Mouse (Mus musculus) common myeloid progenitor, adult 5-6 weeks (primary cell): ENCODE data around the gene Dock9. TPM values are rescaled to one million over a fixed set of nuclear protein-coding genes. Genes with fewer than 3 reads are reported as not detected.
"Not testable (repeated sequence)": the region's sequence is repeated elsewhere in the genome, so short reads cannot be mapped to it uniquely, and the experiment has no call there.

Experiments
- ATAC-seq: replicated peaks from 2 replicates; pipeline ENCODE4 v1.8.0; 2016; ENCODE audit warnings: low read depth, mild to moderate bottlenecking, moderate TSS enrichment, inconsistent platforms; ENCODE audit not compliant: poor library complexity, severe bottlenecking
- total RNA-seq: library from RNA; stranded (forward); fragments of 200-1000, 187-1606 nt; gene quantifications from 2 replicates; pipeline ENCODE4 v1.2.3, GENCODE M21; 2017

Dock9 gene
- total RNA-seq, 1 experiment from 2014 or later = 6.7 TPM

GRCm38 (mm10) chr14:121710130-121710529 is 87.5 kb downstream of the Dock9 start:
- ATAC-seq = no peak

DNA sequence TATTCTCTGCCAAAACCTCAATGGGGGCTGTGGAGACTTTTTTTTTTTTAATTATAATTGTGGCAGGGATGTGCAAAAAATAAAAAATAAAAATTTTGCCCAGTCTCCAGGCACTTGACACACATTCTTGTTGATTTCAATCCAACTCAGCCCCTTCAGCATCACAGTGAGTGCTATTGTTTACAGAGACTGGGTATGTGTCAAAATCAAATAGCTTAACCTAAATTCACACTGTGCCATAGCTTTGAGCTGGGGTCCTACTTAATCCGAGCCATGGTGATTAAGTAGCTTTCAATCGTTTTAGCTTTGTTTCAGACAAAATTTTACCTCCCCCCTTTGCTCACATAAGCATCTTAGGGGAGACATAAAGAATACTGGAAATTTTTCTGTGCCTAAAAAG is 89.4 kb downstream of the Dock9 start:
- no peak for ATAC-seq

DNA sequence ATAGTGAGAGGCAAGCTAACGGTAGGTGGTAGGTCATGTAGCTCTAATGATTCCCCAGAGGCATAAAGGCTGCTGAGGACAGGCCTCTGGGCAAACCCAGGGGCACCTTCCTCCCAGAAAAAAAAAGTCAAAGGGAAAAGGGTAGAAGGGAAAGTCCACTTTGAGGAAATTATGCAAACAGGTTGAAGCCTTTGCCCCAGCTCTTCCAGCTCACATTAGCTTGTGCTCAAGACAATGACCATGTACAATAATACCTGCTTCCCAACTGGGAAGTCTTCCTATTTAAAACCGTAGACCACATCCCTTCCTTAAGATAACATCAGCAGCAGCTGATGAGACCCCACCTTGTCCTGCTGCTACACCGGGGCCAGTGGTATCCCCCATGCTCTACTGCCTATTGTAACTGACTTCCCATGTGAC is 91.1 kb downstream of the Dock9 start:
- ATAC-seq = no peak

DNA sequence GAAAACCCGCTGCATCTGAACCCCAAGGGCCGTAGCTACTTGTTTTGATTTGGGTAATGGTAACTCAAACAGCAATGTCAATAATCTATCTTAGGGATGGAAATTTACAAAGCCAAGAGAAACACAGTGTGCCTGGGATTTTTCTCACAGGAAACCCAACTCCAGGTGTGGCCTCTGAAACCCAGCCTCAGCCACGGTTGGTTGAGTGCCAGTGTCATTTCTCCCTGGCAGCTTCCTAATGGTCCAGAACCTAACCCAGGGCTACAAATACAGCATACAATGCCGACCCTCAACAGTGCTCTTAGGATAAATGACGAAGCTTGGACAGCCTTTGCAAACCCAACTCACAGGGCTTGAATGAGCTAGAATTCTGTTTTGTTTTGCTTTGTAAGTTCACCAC is 92.0 kb downstream of the Dock9 start:
- ATAC-seq = no peak

GRCm38 (mm10) chr14:121702534-121702933 is 95.1 kb downstream of the Dock9 start:
- ATAC-seq = 0 out of 2 replicates have a peak, but pooled peaks have one; percentile 34

GRCm38 (mm10) chr14:121700013-121700412 is 97.6 kb downstream of the Dock9 start:
- no peak for ATAC-seq

- no peak for ATAC-seq
Observed at GRCm38 (mm10) chr14:121698620-121698950, 99.1 kb downstream of the Dock9 start.

DNA sequence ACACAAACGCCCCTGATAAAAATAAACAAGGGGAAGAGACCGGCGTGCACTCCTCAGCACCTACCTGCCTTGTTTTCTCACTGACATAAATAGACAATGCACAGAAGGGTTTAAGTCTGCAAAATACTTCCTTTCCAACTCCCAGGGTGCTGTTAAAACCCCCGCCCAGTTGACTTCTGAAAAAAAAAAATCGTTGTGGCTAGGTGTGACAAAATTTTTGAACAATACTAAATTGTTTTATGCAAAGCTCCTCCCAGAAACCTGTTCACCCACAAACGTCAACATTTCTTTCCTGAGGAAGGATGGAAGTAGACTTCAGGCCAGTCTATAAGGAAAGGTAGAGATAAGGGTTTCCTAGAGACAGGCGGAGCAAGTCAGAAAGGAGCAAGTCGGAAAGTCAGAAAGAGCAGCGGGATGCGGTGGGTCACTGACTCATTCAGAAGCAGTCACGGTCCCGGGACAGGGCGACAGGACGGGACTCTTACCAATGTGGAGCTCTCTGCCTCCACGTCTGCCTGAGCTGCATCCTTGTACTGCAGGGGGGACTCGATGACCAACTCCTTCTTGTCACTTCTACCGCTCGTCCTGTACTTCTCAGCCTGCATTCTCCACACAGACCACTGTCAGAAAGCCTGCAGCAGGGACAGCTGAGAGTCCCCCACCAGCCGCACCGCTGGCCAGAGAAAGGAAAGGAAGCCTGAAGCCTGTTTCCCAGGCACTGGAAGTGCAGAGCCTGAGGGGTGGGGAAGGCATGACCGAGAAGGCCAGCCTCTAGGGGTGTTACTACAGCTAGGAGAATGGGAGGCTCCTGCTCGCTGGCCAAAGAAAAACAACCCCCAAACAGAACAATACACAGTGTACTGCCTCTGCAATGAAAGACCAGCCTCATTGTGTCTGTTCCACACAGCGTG is 99.7 kb downstream of the Dock9 start:
- peak; percentile 53 for ATAC-seq

- ATAC-seq = 0 out of 2 replicates have a peak, but pooled peaks have one; percentile 6
Observed at GRCm38 (mm10) chr14:121697143-121697680, 100.4 kb downstream of the Dock9 start.

- ATAC-seq = no peak
Observed at GRCm38 (mm10) chr14:121696429-121697118, 101.1 kb downstream of the Dock9 start.

GRCm38 (mm10) chr14:121694706-121695105 is 102.9 kb downstream of the Dock9 start:
- ATAC-seq = no peak

DNA sequence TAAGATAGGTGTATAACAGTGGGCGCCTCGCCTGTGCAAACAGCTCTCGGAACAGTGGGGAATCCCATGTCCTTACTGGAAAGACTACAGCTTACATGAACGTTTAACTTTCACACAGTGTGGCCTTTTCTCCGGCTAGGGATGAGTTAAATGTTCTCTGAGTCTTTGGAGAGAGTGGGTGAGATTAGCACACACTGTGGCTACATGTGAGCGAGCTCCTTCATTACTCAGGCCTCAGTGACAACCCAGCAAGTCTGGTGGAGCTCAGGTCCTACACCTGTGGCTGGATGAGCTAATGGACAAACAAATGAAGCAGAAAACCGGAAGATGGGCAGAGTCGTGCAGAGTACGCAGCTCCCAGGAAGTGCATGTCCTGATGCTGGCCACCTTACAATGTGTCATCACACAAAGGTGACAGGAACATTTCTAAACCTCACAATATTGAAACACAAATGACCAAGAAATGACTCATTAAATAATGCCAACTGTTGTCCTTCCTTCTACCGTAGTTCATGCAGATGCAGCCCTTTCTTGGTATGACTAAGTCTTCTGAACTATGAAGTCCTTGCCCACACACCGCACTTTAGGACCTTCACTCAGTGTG is 103.5 kb downstream of the Dock9 start:
- no peak for ATAC-seq

GRCm38 (mm10) chr14:121689649-121690048 is 108.0 kb downstream of the Dock9 start:
- ATAC-seq = not testable (repeated sequence)

DNA sequence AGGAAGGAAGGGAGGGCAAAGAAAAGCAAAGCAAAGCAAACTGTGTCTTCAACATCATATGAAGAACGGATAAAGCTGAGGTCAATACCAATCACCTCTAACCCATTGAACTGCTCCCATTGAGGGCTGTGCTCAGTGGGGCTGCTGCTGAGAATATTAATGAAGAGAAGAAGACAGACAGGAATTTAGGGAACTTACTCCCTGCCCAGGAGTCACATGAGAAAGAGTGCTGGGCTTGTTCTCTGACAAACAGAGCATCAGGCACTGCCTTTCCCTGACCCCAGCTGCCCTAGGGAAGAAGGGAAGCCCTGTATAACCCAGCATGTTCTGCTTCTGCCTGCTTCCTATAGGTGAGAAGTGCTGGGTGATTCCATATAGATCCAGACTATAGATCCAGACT is 109.5 kb downstream of the Dock9 start:
- no peak for ATAC-seq

DNA sequence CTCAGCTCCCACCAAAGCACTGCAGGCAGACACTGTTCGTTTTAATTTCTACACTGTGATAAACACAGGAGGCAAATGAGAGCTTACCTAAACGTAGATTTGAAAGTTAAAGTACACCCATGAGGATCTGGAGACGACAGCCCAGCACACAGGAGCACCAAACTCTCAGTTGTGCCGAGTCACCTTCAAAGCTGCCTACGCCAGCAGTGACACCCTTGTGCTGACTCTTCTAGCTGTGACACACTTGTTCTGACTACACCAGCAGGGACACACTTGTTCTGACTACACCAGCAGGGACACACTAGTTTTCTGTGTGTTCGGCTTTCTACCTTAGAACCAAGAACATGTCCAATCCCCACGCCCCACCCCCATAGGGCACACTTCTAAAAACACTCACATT is 110.4 kb downstream of the Dock9 start:
- 0 out of 2 replicates have a peak, but pooled peaks have one; percentile 43 for ATAC-seq

- no peak for ATAC-seq
Observed at GRCm38 (mm10) chr14:121678913-121679312, 118.7 kb downstream of the Dock9 start.

DNA sequence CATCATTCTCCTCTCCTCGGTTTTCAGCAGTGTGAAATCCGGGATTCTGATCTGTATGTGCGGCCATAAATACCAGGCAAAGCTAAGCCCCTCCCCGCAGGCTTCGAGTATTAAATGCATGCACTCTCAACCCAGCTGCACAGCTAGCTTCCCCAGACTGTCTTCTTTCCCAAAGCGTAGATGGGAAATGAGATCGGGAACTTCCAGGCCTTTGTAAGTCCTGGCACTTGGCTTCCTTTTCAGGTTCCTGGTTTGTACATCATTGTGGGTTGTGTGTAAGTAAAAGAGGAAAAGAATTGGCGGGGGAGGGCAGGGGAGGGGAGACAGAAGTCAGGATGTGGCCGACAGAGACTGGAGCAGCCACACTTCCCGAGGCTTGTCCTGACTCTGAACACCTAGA is 119.2 kb downstream of the Dock9 start:
- ATAC-seq = no peak

GRCm38 (mm10) chr14:121676596-121677330 is 120.9 kb downstream of the Dock9 start:
- ATAC-seq = no peak

- no peak for ATAC-seq
Observed at GRCm38 (mm10) chr14:121676121-121676591, 121.5 kb downstream of the Dock9 start.

- ATAC-seq = no peak
Observed at GRCm38 (mm10) chr14:121675579-121675978, 122.1 kb downstream of the Dock9 start.
